Comparison of ENCODE assay signal across 14 mouse cellular contexts in the genomic region with DNA sequence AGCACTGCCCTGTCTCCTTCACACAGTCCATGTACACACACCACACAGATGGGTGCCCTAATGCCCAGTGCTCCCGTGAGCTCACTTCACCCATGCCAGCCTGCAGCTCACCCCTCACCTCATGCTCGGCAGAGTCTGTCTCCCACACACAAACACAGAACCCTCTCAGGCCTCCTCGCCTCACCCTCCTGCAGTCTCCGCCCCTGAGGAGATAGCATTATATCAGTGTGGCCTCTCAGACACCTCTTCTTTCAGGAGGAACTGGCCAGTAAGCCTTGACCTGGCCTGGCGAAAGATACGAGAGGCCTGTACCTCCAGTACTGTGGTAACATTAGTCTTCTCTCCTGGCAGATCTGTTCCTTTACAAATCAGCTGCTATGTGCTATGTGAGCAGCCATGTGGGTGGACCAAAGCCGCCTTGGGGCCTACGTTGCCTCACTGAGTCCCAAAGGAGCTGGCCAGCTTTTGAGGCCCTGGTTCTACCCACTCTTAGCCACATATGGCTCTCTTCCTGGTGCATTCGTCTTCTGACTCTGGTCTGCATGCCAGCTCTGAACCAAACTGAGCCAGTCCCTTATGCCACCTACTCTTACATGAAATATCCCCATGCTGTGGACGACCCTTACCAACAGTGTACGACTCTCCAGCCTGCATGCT.
DNase-seq lines count a peak whose midpoint lies in the region; ATAC-seq and TF ChIP-seq lines count a peak whose summit lies in the region.
"Had no signal": no experiment of that assay in that cellular context is flagged by ENCODE, and none has a peak within 500 bp of the region (broad histone marks: within the 10 kb centered on the region; RNA-seq: fewer than 3 reads in every experiment).

No protein-coding gene starts in this region.

- no peaks in the 10 kb centered on the region for H3K9me3 ChIP-seq in heart, embryonic 14.5 days (ENCODE audit: control insufficient read depth, low read length)
- H3K9me3 ChIP-seq in midbrain, embryonic 13.5 days, result no peaks in the 10 kb centered on the region
- no peaks in the 10 kb centered on the region for H3K9me3 ChIP-seq in midbrain, postnatal 0 days (ENCODE audit: low read length)
- no peaks in the 10 kb centered on the region for H3K9me3 ChIP-seq in liver, embryonic 13.5 days (replicated peaks)
- H3K9me3 ChIP-seq: limb, embryonic 12.5 days had no signal

- DNase-seq in heart, adult 11 months, result no peak
- no peak for DNase-seq in midbrain, postnatal 0 days (ENCODE audit: low spot score)
- DNase-seq in liver, embryonic 13.5 days, result no peak
- DNase-seq in telencephalon, adult 2 months (ENCODE audit: low read depth, low spot score), result peak; percentile 41
- DNase-seq: adrenal gland, postnatal 36 days; cerebellum, adult 11-12 months; heart, adult 2 months; layer of hippocampus, postnatal 36 days; lung, postnatal 4 days had no signal

- no peak overlapping the region; the same call in 1 of the 2 replicates for H3K9ac ChIP-seq in heart, embryonic 14.5 days (ENCODE audit: low read length)
- no peak overlapping the region for H3K9ac ChIP-seq in midbrain, embryonic 13.5 days (replicated peaks)
- H3K9ac ChIP-seq in midbrain, postnatal 0 days (replicated peaks; ENCODE audit: low read length, poor library complexity, severe bottlenecking), result no peak overlapping the region
- peak overlapping the region; percentile 36 for H3K9ac ChIP-seq in liver, embryonic 13.5 days
- H3K9ac ChIP-seq: limb, embryonic 12.5 days had no signal

- H3K27me3 ChIP-seq in heart, embryonic 14.5 days (ENCODE audit: control insufficient read depth, insufficient read depth, low read length), result no peaks in the 10 kb centered on the region
- H3K27me3 ChIP-seq in midbrain, embryonic 13.5 days, result no peaks in the 10 kb centered on the region
- H3K27me3 ChIP-seq in midbrain, postnatal 0 days (ENCODE audit: insufficient read depth, low read length), result no peaks in the 10 kb centered on the region
- no peaks in the 10 kb centered on the region for H3K27me3 ChIP-seq in liver, embryonic 13.5 days
- H3K27me3 ChIP-seq: limb, embryonic 12.5 days had no signal

- peaks cover 3 to 15% of the 10 kb centered on the region in 2 experiments; a peak in 3 of 4 replicates for H3K4me1 ChIP-seq in heart, embryonic 14.5 days (ENCODE audit: control insufficient read depth in 2 of 2, insufficient read depth in 2 of 2, low read length in 2 of 2)
- H3K4me1 ChIP-seq in midbrain, embryonic 13.5 days (replicated peaks), result peaks cover 24% of the 10 kb centered on the region
- H3K4me1 ChIP-seq in midbrain, postnatal 0 days (ENCODE audit: insufficient read depth, low read length), result no peaks in the 10 kb centered on the region
- H3K4me1 ChIP-seq in liver, embryonic 13.5 days (replicated peaks), result peaks cover 32% of the 10 kb centered on the region

- H3K27ac ChIP-seq in heart, embryonic 14.5 days (replicated peaks in 1 of 2; ENCODE audit: control insufficient read depth in 1 of 2, insufficient read depth in 1 of 2, low read depth in 2 of 2, low read length in 2 of 2), result no peak overlapping the region
- no peak overlapping the region for H3K27ac ChIP-seq in midbrain, embryonic 13.5 days
- H3K27ac ChIP-seq in midbrain, postnatal 0 days (ENCODE audit: low read depth, low read length), result no peak overlapping the region
- H3K27ac ChIP-seq in liver, embryonic 13.5 days, result peak overlapping the region; percentile 60
- H3K27ac ChIP-seq: heart, adult 2 months; kidney, postnatal 0 days; limb, embryonic 12.5 days had no signal

- 59% methylated on average over 11 of the region's 11 CpGs for WGBS in heart, embryonic 14.5 days
- WGBS in midbrain, embryonic 13.5 days, result 91% methylated on average over 11 of the region's 11 CpGs
- WGBS in midbrain, postnatal 0 days, result 92% methylated on average over 11 of the region's 11 CpGs
- WGBS in liver, embryonic 13.5 days (ENCODE audit: insufficient replicate concordance), result 49% methylated on average over 11 of the region's 11 CpGs

- no peak for TF ChIP-seq CTCF in midbrain, postnatal 0 days (IDR thresholded peaks at IDR 0.05)

- H3K4me3 ChIP-seq in heart, embryonic 14.5 days (ENCODE audit: control insufficient read depth in 1 of 2, insufficient read depth in 1 of 2, low read depth in 1 of 2, low read length in 2 of 2), result no peak overlapping the region
- H3K4me3 ChIP-seq in midbrain, embryonic 13.5 days (replicated peaks), result no peak overlapping the region
- H3K4me3 ChIP-seq in midbrain, postnatal 0 days (ENCODE audit: low read depth, low read length), result no peak overlapping the region
- no peak overlapping the region for H3K4me3 ChIP-seq in liver, embryonic 13.5 days (replicated peaks)
- H3K4me3 ChIP-seq: heart, adult 2 months; limb, embryonic 12.5 days had no signal

- no peaks in the 10 kb centered on the region for H3K36me3 ChIP-seq in heart, embryonic 14.5 days (ENCODE audit: control insufficient read depth, insufficient read depth, low read length)
- no peaks in the 10 kb centered on the region for H3K36me3 ChIP-seq in midbrain, embryonic 13.5 days
- H3K36me3 ChIP-seq in midbrain, postnatal 0 days (ENCODE audit: insufficient read depth, low read length), result no peaks in the 10 kb centered on the region
- H3K36me3 ChIP-seq in liver, embryonic 13.5 days, result no peaks in the 10 kb centered on the region
- H3K36me3 ChIP-seq: limb, embryonic 12.5 days had no signal

- ATAC-seq in heart, embryonic 14.5 days (ENCODE audit: insufficient number of reproducible peaks, insufficient read depth, low FRiP score, low read depth), result 0 out of 2 replicates have a peak, but pooled peaks have one; percentile 25
- peak; percentile 59; the same call in 1 of the 2 replicates for ATAC-seq in midbrain, embryonic 13.5 days
- no peak for ATAC-seq in midbrain, postnatal 0 days (ENCODE audit: low FRiP score)
- peak; percentile 76 for ATAC-seq in liver, embryonic 13.5 days (ENCODE audit: low read depth)
- ATAC-seq in activated CD4-positive, CD25-positive, alpha-beta regulatory T cell, adult 4 months, result no peak

- H3K4me2 ChIP-seq in heart, embryonic 14.5 days (ENCODE audit: low read length), result no peak overlapping the region
- H3K4me2 ChIP-seq in midbrain, embryonic 13.5 days (replicated peaks), result no peak overlapping the region
- H3K4me2 ChIP-seq in midbrain, postnatal 0 days (ENCODE audit: low read depth, low read length, poor library complexity, severe bottlenecking), result no peak overlapping the region
- H3K4me2 ChIP-seq in liver, embryonic 13.5 days, result peak overlapping the region; percentile 41
- H3K4me2 ChIP-seq: limb, embryonic 12.5 days had no signal

Comparison
In these comparisons a context has a peak if more than half of its experiments do, and no peak if none do; other contexts are left out.
1. ATAC-seq: peak in heart, embryonic 14.5 days (single experiment), midbrain, embryonic 13.5 days (single experiment) and liver, embryonic 13.5 days (single experiment); none in midbrain, postnatal 0 days (single experiment) and activated CD4-positive, CD25-positive, alpha-beta regulatory T cell, adult 4 months (single experiment).